Mouse (Mus musculus): ENCODE results near the gene Des.

Gene Des

DNA sequence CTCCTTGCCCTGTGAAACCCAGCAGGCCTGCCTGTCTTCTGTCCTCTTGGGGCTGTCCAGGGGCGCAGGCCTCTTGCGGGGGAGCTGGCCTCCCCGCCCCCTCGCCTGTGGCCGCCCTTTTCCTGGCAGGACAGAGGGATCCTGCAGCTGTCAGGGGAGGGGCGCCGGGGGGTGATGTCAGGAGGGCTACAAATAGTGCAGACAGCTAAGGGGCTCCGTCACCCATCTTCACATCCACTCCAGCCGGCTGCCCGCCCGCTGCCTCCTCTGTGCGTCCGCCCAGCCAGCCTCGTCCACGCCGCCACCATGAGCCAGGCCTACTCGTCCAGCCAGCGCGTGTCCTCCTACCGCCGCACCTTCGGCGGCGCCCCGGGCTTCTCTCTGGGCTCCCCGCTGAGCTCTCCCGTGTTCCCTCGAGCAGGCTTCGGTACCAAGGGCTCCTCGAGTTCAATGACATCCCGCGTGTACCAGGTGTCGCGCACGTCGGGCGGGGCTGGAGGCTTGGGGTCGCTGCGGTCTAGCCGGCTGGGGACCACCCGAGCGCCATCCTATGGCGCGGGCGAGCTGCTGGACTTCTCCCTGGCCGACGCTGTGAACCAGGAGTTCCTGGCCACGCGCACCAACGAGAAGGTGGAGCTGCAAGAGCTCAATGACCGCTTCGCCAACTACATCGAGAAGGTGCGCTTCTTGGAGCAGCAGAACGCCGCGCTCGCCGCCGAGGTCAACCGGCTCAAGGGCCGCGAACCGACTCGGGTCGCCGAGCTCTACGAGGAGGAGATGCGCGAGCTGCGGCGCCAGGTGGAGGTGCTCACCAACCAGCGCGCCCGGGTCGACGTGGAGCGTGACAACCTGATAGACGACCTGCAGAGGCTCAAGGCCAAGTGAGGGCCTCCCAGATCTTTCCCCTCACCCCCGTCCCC lies at the start of gene Des:
Gene Des, plus strand, starts transcription at position 218 of the 920 bp plus-strand sequence.
- DNase-seq (ENCODE audit: low spot score), result no peak

DNA sequence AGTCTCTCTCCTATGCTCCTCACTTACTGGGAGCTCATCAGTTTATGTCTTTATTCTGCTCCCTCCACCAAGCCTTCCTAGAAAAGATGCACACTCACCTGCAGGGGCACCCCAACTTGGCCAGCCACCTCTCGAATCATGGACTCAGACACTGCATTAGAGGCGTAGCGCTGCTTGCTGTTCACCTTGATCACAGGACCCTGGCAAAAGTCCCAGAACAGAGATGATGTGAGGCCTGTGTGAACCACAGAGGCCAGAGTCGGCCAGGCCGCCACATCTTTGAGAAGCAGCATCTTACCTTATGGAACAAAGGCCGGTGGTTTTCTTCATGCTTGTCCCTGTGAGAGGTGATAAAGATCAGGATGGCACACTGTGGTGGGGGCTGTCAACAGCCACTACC lies 48.4 kb upstream of the Des start:
- DNase-seq (ENCODE audit: low spot score), result no peak

DNA sequence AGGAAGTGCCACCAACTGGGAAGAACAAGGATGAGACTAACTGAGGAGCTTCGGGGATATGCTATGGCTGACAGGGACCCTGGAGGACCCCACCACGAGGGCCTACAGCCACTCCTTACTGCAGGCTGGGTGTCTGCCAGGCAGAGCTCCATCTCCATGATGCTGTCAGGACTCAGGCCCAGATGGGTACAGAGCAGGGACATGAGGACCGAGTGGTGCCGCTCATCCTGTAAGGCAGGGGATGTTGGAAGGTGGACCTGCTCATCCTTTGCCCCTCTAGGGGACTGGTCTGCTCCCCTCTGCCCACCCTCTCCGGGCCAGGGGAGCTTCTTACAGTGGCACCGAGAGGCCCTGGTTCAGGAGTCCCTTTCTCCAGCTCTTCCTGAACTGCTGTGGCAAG lies 45.1 kb upstream of the Des start:
- DNase-seq (ENCODE audit: low spot score), result no peak

DNA sequence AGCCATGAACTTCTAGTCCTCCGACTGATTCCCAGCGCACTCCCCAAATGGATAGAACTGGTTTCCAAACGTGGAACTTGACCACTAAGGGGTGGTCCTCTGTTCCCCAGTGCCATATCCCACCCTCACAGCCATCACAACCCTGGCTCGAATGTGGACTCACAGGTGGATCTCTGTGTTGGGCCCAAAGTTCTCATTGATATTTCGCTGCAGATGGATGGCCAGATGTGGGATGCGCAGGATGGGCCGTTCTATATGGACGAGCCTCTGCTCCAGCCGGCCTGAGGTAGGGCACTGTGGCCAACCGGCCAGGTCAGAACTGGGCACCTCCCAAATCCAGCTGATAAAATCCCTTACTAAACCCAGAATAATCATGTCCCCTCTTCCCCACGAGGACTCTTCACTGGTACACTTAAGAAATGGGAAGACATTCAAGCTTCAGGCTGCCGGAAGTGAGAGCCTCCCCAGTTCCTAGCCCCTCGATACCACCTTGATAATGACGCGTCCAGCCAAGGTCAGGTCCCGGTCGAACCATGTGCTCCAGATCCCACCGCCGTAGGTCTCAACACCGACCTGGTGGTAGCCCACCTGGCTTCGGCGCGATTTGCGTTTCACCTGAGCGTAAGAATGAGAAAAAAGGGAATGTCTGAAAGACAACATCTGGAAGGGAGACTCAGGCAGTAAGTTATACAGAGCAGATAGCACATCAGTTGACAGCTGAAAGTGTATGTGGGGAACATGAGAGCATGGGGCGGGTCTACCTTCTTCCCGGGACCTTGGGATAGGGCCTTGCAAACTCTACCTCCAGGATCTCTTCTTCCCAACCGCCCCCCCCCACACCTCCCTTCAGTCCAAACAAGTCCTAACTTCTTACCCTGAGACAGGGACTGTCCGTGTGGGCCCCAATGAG lies 44.4 kb upstream of the Des start:
- DNase-seq (ENCODE audit: low spot score), result no peak

DNA sequence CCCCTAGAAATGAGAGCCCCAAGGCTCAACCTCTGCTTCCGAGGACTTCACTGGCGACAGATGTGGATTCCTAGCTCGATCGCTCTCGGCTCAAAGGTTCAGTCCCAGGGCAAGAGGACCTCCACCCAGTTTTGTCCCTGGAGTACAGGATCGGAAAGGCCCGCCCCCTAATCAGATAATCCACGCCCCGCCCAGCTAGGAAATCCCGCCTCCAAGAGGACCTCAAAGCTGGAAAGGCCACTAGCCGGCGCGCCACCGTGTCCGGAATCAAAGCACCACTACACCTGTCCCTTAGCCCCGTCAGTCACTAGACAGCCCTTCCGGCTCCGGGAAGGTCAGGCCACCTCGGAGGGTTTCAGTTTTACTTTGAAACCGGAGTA lies 43.3 kb upstream of the Des start:
- peak; percentile 84 for DNase-seq (ENCODE audit: low spot score)

DNA sequence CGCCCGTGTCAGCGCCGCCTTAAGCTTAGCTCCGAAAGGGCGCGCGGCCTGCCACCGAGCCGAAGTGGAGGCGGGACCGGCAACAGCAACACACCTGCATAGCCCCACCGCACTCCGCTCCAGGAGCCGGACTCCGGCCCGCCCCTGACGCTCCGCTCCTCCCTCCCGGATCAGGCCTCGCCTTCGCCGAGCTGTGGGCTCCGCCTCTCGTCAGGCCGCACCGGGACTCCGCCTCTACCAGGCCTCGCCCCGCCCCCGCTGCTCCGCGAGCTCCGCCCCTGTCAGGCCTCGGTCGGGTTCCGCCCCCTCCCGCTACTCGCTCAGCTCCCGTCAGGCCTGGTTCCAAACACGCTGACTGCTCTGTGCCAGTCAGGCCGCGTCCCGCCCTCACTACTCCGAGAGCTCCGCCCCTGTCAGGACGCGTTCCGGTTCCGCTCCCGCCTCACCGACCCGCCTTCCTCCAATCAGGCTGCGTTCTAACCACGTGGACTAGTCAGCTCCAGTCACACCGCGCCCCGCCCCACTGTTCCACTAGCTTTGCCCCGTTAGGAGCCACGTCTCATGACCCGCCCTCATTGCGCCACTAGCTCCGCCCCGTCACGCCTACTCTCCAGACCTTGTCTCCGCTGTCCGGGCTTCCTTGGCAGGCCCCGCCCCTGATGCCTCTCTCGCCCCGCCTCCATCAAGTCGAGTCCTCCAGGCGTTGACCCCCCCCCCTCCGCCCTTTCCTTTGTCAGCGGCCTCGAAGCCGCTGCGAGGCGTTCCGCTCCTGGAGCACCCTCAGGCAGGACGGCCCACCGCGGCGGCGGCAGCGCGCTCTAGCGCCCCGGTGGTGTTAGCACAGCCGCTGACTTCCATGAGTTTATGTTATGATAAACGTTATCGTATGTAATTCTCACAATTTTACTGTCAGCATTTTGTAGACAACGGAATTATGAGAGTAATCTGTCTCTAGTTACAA lies 42.6 kb upstream of the Des start, which contains the start of gene Dnpep:
Gene Dnpep, minus strand, starts transcription at position 750 of the 961 bp plus-strand sequence.
- peak; percentile 100 for DNase-seq (ENCODE audit: low spot score)

DNA sequence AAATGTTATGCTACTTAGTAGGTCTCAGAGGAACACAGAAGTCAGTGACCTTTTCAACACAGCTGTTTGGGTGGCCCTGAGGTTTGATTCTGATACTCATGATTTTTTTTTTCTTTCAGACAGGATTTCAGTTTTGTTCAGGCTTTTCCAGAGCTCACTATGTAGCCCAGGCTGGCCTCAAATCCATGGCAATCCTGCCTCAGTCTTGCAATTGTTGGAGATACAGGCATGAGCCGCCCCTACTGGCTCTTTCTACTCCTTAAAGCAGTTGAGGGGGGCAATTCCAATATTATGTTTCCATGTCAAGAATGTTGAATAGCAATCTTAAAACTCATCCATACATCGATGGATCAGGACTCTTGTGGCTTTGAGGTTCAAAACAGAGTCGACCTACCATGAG lies 41.8 kb upstream of the Des start:
- no peak for DNase-seq (ENCODE audit: low spot score)

DNA sequence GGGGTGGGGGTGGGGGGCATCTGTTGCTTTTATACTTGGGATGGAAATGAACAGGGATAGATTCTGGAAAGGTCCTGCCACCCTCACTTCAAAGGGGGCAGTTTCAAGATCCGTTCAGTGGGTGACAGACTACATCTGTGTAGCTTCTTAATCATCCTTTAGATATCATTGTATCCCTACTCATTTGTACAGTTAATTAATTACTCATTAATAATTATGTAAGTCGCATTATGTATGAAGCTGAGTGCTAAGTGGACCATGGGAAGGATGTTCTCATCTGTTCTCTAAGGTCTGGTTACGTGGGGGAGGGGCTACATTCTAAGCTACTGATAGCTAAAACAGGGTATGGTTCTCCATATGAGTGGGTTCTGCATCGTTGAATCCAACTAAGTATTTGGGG lies 41.4 kb upstream of the Des start:
- no peak for DNase-seq (ENCODE audit: low spot score)

DNA sequence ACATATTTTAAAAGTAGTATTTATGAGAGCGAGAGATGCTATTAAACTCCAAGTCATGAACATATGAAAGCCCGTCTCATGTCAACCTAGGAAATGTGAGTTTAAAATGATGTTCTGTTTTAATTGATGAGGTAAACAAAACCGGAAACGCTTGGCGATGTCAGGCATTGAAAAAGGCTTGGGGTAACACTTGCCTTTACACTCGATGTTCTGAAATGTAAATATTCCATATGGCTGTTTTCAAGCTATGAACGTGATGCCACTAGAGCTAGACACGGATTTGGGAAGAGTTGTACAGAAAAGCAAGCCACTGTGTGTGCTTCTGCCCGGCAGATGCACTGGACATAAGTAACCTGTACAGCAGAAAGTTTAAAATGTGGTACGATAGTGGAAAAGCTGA lies 41.0 kb upstream of the Des start:
- DNase-seq (ENCODE audit: low spot score), result no peak

DNA sequence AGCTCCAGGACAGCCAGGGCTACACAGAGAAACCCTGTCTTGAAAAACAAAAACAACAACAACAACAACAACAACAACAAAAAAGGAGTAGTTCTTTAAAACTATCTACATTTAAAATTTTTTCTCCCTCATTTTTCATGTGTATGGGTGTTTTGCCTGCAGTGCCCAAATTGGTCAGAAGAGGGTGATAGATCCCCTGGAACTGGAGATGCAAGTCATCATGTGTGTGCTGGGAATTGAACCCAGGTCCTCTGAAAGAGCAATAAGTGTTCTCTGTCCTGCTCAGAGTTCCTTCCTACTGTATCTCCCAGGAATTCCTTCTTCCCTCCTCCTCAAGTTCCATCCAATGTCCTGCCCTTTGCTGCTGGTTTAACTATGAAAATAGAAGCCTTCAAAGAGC lies 32.7 kb upstream of the Des start:
- DNase-seq (ENCODE audit: low spot score), result no peak

DNA sequence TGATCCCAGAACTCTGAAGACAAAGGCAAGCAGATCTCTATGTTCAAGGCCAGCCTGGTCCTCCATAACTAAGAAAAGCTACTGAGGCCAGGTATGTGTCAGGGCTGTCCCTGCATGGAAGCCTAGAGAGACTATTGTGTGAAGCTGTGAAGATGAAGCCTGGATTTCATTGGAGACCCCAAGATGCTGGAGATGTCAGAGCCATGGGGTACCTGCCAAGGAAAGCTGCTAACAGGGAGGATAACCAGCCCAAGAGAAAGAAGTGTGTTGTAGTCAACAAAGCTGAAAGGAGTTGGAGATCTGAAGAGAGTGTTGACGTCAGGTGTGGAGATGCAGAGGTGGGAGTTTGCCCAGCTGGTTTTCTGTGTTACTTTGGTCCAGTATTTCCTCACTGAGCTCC lies 28.9 kb upstream of the Des start:
- no peak for DNase-seq (ENCODE audit: low spot score)

DNA sequence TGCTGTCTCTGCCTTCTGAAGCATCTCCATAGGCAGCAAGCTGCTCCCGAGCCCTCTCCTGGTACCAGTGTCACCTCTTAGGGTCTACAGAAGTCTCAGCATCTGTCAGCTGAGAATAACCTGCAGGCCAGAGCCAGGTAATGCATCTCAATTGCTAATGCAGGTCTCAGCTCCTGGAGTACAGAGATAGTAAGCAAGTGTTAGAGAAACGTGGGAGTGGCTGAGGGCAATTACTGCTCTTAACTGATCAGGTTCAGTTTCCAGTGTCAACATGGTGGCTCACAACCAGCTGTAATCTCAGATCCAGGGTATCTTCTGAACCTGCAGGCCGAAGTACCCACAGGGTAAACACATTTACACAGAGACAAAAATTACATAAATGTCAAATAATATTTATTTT lies 23.7 kb upstream of the Des start:
- no peak for DNase-seq (ENCODE audit: low spot score)

DNA sequence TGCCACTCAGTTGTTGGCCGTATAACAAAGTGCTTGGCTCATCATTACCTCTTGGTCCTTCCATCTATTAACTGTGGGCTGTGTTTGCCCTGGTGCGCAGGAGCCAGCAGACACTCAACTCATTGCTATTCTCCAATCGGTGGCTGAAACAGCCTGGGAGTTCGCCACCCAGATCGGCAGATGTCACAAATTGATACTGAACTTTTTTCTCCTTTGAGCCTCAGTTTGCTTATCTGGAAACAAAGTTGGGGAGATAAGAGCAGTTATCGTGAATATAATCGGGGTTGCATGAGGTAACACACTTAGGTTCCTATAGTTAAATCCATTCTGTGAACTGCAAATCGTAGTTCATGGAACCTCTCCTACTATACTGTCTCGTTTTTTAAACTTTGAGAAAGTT lies 23.0 kb upstream of the Des start:
- DNase-seq (ENCODE audit: low spot score), result no peak

DNA sequence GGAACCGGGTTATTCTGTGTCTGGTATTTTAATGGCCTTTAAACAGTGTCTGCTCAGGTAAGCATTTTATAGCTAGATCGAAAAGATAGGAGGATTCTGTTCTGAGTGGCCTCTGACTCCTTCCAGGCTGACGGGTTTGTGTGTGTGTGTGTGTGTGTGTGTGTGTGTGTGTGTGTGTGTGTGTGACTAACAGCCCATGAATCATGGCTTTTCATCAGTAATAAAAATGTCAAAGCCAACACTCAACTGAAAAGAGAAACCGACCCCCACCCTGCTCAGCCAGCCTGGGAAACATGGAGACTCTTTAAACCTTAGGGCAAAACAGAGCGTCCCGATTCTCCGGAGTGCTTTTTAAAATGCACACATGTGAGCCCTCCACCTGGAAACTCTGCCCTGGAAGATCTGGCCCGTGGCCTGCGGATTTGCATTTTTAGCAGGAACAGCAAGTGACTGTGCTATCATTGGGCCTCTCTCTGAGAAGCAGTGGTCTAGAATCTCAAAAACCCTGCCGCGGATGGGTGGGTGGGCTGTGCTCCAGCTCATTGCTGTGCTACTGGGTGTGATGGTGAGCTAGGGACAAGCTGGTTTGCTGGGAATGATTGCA lies 21.9 kb upstream of the Des start:
- no peak for DNase-seq (ENCODE audit: low spot score)

DNA sequence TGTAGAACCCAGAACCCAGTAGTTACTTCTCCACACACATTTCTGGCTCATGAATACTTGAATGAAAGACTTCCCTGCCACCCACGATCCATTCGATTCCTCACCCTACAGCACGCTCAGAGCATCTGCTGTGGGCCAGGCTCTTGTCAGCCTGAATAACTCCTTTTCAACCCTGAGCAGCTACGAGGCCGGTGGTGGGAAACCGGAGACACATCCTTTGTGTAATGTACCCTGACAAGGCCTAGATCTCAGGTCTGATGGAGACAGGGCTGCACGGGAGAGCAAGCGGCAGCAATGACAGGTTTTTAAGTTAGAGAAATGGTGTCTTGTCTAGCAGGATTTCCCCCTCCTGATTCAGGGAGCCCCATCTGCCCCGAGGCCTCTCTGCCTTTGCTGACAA lies 20.8 kb upstream of the Des start:
- DNase-seq (ENCODE audit: low spot score), result no peak

DNA sequence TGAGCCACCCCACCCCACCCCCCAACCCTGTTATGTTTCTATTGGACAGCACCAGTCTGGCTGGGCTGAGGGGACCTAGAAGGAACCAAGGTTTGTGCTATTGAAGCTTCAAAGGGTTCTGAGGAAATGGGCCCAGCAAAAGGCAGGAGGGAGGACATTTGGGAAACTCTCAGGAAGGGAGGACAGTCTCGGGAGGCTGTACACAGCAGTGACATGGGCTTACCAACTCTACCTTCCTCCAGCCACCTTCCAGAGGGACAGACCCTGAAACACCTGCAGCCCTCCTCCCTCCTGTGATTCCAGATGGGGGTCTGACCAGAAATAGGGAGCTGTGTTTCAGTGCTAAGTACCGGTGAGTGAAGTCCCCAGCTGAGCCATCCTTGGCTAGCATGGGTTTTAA lies 19.6 kb upstream of the Des start:
- DNase-seq (ENCODE audit: low spot score), result no peak

DNA sequence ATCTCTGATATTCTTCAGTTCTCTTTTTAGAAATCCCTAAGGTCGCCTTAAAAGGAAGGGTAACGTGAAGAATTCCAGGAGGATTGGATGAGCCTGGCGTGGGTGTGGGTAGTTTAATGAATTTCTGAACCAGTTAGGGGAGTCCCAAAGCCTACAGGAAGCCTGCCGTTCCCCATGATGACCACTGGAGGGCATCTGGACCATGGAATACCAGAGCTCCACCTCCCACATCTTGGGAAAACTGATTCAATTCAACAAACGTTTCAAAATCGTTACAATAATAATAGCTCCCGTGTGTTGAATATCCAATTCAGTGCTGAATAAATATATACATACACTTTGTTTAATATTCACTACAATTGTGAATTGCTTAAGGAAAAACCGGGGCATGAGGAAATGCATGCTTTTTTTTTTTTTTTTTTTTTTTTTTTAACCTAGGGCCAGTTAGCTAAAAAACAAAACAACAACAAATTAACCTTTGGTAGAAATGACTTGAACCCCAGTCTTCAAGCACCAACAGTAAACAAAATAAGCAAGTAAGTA lies 17.2 kb upstream of the Des start:
- DNase-seq (ENCODE audit: low spot score), result peak; percentile 86

DNA sequence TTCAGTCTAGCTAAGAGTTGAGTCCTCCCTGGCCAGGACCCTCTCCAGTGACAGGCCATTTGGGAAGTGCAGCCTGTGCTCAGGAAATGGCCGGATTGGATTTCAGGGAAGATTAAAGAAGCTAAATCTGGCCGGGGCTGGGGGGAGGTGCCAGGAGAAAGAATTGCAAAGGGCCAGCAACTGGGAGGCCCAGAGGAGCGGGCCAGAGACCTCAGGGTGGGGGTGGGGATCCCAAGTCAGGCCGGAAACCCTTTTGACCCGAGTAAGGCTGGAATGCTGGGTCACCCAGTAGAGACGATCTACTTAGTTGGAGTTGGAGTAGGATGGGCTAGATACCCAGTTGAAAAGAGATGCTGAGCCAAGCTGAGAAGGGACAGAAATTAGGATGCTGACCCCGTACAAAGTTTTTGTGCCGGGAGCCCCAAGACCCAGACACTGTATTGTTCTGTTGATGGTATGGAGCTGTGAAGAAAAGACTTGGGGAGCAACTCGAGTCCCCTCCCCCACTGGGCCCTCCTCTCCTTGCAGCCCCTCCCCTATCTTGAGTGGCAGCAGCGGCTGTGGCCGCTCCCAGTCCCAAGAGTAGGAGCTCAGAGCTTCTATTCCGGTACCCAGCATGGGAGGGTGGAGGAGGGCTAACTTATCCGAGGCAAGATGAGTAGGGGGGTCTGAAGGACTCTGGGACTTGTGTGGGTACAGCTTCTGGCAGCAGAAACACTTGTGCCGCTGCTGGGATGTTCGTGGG lies 15.7 kb upstream of the Des start:
- DNase-seq (ENCODE audit: low spot score), result peak; percentile 59

DNA sequence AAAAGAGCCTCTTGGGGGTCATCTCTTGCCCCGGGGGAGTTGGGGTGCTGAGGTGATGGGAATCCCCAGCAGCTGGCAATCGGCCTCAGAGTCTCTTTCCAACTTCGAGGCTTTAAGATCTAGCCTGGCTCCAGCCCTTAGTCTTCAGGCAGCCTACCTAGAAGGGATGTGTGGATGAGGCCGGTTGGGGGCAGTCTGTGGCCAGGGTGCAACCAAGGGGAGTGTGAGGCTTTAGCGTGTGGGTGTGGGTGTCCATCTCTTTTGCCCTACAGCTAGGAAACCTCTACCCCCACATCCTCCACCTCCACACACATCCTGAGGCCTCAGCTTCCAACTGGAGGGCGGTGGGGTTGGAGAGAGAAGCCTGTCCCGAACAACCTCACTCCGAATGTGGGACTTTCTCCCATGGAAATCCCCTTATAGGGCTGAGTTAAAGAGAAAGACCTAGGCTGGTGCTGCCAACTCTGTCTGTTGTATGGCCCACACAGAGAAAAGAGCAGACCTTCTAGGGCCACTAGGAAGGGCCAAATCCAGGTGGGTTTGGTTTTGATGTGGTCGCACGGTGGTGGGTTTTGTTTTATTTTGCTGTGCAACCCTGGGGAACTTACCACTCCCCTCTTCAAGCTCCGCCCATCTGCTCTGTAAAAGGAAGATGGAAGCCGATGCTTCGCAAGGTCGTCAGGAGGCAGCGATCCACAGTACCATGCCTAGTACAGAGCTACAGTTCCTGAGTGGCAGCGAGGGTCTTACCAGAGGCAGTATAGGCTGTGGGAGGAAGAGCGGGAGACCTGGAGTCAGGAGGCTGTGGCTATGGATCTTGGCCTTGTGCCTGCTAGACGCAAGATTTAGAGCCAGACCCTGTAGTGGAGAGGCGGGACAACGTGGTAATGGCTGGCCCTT lies 14.8 kb upstream of the Des start:
- DNase-seq (ENCODE audit: low spot score), result peak; percentile 62

All from MN1 (cell line).